Mouse (Mus musculus) ES-Bruce4 (cell line): ENCODE measurements around the gene Nfib.

Experiments
- CTCF ChIP-seq: IDR thresholded peaks from one replicate; pipeline ENCODE4 v1.8.1; 2011; ENCODE audit warnings: low read depth, low read length
- EP300 ChIP-seq: IDR thresholded peaks from 2 replicates; pipeline ENCODE4 v1.6.1; 2011; ENCODE audit warnings: low read depth, low read length; ENCODE audit not compliant: insufficient read depth

GRCm38 (mm10) chr4:82593681-82594666, 111.6 kb downstream of the Nfib start:
- no peak for TF ChIP-seq EP300
- TF ChIP-seq CTCF, result no peak
